Mouse (Mus musculus): ENCODE results near the gene Klc2. TPM values are rescaled to one million over a fixed set of nuclear protein-coding genes. Genes with fewer than 3 reads are reported as not detected.
A peak's percentile ranks its signal among the peaks of the same experiment; 100 is the strongest.
"Not testable (repeated sequence)": the region's sequence is repeated elsewhere in the genome, so short reads cannot be mapped to it uniquely, and the experiment has no call there.

The Klc2 gene
- total RNA-seq (2021), result 100 to 1,000 TPM; 230 to 231 TPM
- long read RNA-seq, transcript Klc2-204 (16 exons, 3,169 nt), result major isoform, 77 of 185 reads
- long read RNA-seq, partial matches to known transcripts, result 11 of 185 reads
- long read RNA-seq, other reads (novel, unspliced or antisense), result 96 of 185 reads

DNA sequence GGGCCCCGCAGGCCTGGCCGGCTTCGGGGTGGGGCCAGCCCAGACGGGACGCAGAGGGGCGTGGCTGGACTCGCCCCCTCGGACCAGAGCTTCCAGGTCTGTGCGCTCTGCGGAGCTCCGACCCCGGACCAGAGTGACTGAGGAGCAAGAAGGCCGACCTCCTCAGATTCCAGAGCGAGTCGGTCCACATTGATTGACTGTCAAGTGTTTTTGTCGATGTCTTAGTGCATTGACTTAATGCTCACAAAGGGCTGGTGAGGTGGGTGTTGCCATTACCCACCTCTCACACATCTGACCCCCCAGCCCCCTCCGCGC, at the start of gene Klc2:
TSS of gene Klc2 (minus strand) at position 177 of the 315 bp plus-strand sequence.
- no peak for DNase-seq (ENCODE audit: low spot score in 2 of 2)

GRCm38 (mm10) chr19:5167477-5167876, 49.1 kb upstream of the Klc2 start:
- no peak for DNase-seq (ENCODE audit: low spot score in 2 of 2)

DNA sequence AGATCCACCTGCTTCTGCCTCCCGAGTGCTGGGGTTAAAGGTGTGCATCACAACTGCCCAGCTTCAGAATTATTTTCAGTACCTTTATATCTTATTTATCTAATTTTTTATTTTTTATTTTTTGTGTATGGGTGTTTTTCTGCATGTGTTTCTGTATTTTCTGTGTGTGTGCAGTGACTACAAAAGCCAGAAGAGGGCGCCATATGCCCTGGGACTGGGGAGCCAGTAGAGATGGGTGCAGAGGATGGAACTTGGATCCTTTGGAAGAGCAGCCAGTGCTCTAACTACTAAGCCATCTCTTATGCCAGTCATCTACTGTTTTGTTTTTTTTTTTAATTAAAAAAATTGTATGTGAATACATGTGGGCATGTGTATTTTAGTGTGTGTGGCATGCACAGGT, 46.0 kb upstream of the Klc2 start:
- DNase-seq (ENCODE audit: low spot score in 2 of 2), result no peak

DNA sequence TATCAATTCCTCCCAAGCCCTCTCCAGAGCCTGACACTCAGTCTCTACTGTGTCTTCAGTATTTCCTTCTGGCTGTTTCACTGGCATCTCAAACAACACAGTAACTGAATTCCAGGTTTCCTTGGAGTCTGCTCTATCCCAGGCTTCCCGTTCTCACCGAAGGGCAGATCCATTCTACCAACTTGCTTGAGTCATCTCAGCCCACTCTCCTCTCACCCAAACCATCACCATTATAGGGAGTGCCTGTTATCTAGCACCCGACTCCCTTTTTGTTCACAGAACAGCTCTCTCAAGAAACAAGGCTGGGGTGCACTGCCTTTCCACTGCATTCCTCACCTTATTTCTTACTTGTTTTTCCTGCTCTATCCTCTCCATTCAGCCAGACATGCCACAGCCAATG, 43.6 kb upstream of the Klc2 start:
- DNase-seq (ENCODE audit: low spot score in 2 of 2), result no peak

DNA sequence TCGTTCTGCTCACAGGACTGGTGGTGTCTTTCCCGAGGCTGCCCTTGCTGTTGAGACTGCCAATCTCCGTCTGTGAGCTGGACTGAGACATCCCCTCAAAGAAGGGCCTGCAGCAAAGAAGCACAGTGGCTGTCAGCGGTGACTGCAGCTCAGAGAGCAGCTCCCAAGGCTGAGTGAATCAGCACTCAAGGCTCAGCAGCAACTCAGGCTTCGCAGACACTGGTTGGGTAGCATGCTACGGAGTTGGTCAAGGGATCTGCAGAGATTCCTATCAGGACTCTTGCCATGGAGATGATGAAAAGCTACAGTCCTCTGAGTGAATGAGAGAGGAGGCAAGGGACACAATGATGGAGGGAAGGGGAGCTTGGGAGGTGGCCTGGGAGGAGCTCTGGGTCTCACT, 33.9 kb upstream of the Klc2 start:
- DNase-seq (ENCODE audit: low spot score in 2 of 2), result no peak

DNA sequence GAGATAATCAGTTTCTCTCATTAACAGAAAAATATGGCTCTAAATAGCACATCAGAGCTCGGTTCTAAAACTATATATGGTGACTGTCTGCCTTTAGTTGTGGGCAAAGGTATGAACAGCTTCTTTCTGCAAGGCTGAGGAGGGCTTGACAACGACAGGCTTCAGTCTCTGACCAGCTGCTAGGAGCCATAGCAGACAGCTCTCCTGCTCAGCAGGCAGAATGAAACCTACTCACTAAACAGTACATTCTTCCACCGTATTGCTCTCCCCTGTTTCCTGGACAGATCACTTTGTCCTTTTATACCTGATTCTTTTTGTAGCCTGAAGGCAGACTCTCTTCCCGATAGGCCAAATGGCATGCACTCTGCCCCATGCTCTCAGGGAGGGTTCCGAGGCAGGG, 33.4 kb upstream of the Klc2 start:
- DNase-seq (ENCODE audit: low spot score in 2 of 2), result no peak

- DNase-seq (ENCODE audit: low spot score in 2 of 2), result peak; percentile 32 to 83
These were observed 33.0 kb upstream of the Klc2 start for GRCm38 (mm10) chr19:5151331-5151730.

GRCm38 (mm10) chr19:5150358-5150757, 32.0 kb upstream of the Klc2 start:
- DNase-seq (ENCODE audit: low spot score in 2 of 2), result peak; percentile 72 to 86

DNA sequence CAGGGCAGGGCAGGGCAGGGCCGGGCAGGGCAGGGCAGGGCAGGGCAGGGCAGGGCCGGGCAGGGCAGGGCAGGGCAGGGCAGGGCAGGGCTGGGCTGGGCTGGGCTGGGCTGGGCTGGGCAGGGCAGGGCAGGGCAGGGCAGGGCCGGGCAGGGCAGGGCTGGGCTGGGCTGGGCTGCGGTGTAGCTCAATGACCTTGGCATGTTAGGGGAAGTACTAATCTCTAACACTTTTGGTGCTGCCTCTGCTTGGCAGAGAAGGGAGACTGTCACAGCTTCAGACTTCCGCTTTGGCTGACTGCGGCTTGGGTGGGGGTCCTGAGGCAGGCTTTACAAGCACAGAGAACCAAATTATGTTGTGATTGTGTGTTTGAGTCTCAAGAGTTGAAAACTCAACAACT, 30.7 kb upstream of the Klc2 start:
- not testable (repeated sequence) for DNase-seq (ENCODE audit: low spot score in 2 of 2)

GRCm38 (mm10) chr19:5139640-5140039, 21.3 kb upstream of the Klc2 start:
- peak; percentile 48 to 83 for DNase-seq (ENCODE audit: low spot score in 2 of 2)

GRCm38 (mm10) chr19:5131237-5131636, 12.9 kb upstream of the Klc2 start:
- DNase-seq (ENCODE audit: low spot score in 2 of 2), result no peak

DNA sequence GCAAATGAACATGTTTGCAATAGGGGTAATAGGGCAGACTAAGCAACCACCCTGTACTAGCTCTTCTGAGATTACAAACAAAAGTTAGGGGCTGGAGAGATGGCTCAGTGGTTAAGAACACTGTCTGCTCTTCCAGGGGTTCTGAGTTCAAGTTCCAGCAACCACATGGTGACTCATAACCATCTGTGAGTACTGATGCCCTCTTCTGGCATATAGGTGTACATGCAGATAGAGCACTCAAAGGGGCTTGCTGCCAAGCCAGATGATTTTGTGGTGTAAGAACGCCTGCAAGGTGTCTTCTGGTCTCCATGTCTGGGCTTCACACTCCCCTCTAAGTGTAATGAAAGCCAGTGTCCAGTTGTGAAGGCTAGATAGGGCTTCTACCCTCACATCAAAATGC, 11.4 kb upstream of the Klc2 start:
- no peak for DNase-seq (ENCODE audit: low spot score in 2 of 2)

DNA sequence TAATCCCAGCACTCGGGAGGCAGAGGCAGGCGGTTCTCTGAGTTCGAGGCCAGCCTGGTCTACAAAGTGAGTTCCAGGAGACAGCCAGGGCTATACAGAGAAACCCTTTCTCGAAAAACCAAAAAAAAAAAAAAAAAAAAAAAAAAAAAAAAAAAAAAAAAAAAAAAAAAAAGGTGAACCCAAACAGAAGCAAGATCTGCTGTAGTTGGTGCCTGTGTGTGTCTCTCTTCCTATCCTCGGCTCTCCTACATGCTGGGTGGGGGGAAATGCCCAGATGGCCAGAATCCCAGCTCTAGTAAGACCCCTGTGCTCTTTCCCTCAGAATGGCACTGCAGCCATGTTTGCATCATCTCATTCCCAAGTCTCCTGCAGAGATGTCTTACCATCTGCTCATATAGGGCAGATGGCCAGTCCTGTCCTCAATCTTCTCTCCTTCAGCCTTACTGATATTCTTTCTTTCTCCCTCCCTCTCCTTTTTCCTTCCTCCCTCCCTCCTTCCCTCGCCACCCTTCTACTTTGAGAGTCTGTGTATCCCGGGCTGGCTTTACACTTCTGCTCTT, 5.8 kb upstream of the Klc2 start:
- no peak for DNase-seq (ENCODE audit: low spot score in 2 of 2)

DNA sequence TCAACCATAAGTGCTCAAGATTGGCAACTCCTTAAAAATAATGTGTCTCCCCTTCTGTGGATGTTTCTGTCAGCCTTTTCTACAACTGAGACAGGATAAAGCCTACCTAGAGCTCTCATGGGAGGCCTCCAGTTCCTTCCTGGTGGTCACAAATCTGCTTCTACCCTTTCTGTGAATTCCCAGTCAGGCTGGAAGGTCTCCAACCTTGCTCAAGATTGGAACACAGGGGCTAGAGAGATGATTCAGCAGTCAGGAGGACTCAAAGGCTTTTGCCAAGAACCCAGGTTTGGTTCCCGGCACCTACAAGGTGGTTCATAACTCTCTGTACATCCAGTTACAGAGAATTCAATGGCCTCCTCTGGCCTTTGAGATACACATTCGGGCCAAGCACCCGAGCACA, 4.9 kb upstream of the Klc2 start:
- no peak for DNase-seq (ENCODE audit: low spot score in 2 of 2)

DNA sequence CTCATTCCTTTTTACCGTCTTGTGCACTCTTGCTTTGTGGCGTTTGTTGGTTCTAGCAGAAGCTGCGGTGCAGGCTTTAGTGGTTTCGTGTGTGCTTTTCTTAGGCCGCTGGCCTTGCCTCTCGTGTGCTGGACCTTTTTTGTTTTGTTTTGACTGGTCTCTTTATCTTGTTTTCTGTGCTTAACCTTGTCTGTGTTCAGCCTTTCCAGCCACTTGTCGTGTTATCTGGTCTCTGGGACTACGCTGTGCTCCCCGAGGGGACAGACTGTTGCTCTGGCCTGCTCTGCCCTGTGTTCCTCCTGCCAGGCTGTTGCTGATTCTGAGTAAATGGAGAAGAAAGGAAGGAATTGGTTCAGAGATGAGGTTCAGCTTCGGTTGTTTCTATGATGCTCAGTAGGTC, 4.1 kb upstream of the Klc2 start:
- no peak for DNase-seq (ENCODE audit: low spot score in 2 of 2)

- peak; percentile 84 to 90 for DNase-seq (ENCODE audit: low spot score in 2 of 2)
These were observed 621 bp downstream of the Klc2 start for GRCm38 (mm10) chr19:5117494-5118383.

DNA sequence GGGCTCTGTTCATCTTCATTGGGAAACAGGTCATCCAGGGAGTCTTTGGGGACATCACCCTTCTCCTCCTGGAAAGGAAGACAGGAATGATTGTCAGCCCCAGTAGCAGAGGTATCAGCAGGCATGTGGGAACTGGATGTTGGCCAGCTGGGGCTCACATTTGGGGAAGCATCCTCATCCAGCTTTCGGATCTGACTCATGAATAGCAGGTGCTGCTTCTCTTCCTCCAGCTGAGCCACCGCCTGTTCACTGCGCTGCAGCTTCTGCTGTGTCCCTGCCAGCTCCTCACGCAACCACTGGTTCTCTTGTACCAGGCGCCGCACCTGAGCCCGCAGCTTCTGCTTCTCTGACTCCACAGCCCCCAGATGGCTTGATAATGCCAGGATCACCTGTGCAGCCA, 4.6 kb downstream of the Klc2 start:
- peak in 1 of 2 experiments; percentile 56 for DNase-seq (ENCODE audit: low spot score in 2 of 2)

DNA sequence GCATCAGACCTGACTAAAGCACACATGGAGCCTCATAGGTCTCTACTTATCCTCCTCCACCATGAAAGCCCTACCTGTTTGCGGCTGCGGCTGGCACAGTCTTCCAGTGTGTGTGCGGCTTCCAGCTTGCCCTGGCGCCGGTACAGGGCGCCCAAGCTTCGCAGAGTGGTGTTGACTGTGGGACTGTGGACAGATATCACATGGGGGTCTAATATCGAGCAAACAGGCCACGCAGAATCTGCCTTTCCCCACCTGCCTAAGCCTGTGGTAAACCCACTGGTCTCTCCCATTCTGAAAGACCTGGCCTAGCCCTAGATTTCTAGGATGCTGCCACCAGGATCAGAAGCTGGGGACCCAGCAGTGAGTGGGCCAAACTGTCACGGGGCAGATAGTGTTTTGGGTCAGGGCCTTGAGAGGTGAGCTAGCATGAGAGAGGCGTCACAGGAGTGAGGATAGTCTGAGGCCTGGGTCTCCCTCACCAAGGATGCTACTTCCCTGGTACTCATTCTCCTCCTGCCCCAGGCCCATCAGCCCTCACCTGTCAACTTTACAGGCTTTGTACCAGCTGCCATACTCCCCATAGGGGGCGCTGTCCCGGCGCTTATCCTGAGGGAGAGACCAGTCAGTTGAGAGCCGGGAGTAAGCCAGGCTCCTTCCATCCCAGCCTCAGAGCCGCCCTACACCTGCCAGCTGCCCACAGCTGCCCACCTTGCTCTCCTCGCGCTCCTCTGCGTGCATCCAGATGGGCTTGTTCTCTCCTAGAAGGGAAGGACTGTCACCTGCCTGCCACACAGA, 8.5 kb downstream of the Klc2 start:
- DNase-seq (ENCODE audit: low spot score in 2 of 2), result no peak

DNA sequence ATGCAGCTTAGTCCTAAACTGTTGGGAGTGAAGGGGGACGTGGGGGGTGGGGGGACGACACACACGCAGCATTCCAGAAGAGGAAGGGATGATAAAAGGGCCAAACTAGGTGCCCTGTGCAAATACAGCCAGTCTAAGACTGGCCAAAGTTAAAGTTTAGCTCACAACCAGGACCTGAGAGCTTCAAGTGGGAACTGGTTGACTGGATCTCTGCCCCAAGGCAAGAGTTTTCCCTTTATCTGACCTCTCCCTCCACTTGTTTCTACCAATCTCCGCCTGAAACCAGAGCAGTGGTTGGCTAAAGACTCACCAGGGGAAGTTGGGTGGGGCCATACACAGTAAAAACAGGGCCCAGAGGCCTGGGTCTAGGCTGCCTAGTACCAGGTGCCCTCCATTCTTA, 9.7 kb downstream of the Klc2 start:
- DNase-seq (ENCODE audit: low spot score in 2 of 2), result no peak

DNA sequence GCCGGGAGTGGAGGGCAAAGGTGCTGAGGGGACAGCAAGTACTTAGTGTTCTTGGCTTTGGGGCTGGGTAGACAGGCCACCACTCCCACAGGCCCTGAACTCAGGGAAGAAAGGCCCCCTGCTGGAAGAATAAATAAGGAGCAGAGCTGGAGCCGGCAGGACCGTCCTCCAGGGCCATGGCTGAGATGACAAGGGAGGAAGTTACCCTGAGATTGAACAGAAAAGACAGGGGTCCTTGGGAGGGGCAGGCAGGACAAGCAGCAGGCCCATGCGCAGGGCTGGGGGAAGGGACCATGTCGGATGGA, 10.1 kb downstream of the Klc2 start:
- DNase-seq (ENCODE audit: low spot score in 2 of 2), result no peak

DNA sequence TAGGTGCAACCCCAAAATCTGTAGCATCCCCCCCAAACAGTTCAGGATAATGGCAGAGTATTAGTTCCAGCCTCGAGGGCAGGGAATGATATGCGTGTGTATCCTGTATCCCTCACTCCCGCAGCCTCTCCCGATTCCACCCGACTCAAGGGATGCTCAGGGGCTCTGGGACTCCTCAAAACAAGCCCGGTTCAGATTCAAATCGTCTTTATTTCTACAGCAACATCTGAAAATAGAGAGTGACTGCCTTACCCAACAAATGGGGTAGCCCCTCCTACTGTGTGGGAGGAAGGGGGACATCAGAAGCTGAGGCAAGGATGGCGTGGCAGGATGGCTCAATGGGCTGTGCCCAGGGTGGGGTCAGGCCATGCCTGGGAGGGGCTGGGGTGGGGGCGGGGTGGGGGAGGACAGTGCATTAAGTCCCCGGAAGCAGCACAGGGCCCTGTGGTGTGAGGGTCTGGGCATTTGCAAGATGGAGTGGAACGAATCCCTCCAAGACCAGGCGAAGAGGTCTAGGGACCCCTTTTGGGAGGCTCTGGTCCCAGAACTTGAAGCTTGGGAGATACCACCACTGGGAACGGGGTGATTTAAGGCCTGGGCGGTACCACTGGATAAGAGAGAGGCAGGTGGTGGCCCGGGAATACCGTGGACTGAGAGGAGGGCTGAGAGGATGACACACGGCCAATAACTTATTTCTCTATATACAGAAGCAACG, 10.6 kb downstream of the Klc2 start:
- DNase-seq (ENCODE audit: low spot score in 2 of 2), result no peak
